Mouse (Mus musculus) ES-E14 (cell line): ENCODE measurements around the gene H2afj.

Experiments used
- CHD2 ChIP-seq: IDR thresholded peaks from 2 replicates; pipeline ENCODE4 v1.6.1; 2014; ENCODE audit warnings: mild to moderate bottlenecking, low read depth, low read length, inconsistent platforms
- HCFC1 ChIP-seq: IDR thresholded peaks from 2 replicates; pipeline ENCODE4 v1.6.1; 2012; ENCODE audit warnings: low read length, inconsistent platforms, borderline replicate concordance; ENCODE audit not compliant: insufficient read depth
- ZNF384 ChIP-seq: IDR thresholded peaks from 2 replicates; pipeline ENCODE4 v1.6.1; 2012; ENCODE audit warnings: low read depth, low read length, inconsistent platforms

GRCm38 (mm10) chr6:136804705-136805408 lies 3.2 kb upstream of the H2afj start:
- TF ChIP-seq ZNF384 = no peak
- no peak for TF ChIP-seq CHD2
- no peak for TF ChIP-seq HCFC1
